Mouse (Mus musculus) CH12.LX (cell line): ENCODE measurements around the gene Nufip1.

Source experiments
- BHLHE40 ChIP-seq: IDR thresholded peaks from 2 replicates; pipeline ENCODE4 v1.6.1; 2011; ENCODE audit warnings: mild to moderate bottlenecking, low read depth, low read length, improper control_type of control experiment
- CHD1 ChIP-seq: IDR thresholded peaks from 2 replicates; pipeline ENCODE4 v1.6.1; 2012; ENCODE audit warnings: low read depth, low read length, improper control_type of control experiment, inconsistent platforms
- CTCF ChIP-seq, 2 experiments: IDR thresholded peaks in 1 of 2; conservative IDR thresholded peaks in 1 of 2; 2 replicates each; pipeline ENCODE4 v1.5.1; 2011 to 2012; ENCODE audit warnings: low read depth in 2 of 2, low read length in 2 of 2, improper control_type of control experiment in 1 of 2, inconsistent platforms in 1 of 2, mild to moderate bottlenecking in 1 of 2, moderate library complexity in 1 of 2
- EP300 ChIP-seq: IDR thresholded peaks from 2 replicates; pipeline ENCODE4 v1.6.1; 2011; ENCODE audit warnings: low read length, improper control_type of control experiment
- GABPA ChIP-seq: IDR thresholded peaks from 2 replicates; pipeline ENCODE4 v1.6.1; 2012; ENCODE audit warnings: low read depth, low read length, improper control_type of control experiment, inconsistent platforms; ENCODE audit not compliant: insufficient replicate concordance
- KAT2A ChIP-seq: IDR thresholded peaks from 2 replicates; pipeline ENCODE4 v1.6.1; 2012; ENCODE audit warnings: low read length, improper control_type of control experiment, inconsistent platforms; ENCODE audit not compliant: insufficient replicate concordance
- MAFK ChIP-seq: IDR thresholded peaks from 2 replicates; pipeline ENCODE4 v1.6.1; 2011; ENCODE audit warnings: low read length, improper control_type of control experiment; ENCODE audit not compliant: insufficient replicate concordance
- MAX ChIP-seq: IDR thresholded peaks from 2 replicates; pipeline ENCODE4 v1.6.1; 2011; ENCODE audit warnings: low read length, improper control_type of control experiment
- MXI1 ChIP-seq: IDR thresholded peaks from 2 replicates; pipeline ENCODE4 v1.6.1; 2011; ENCODE audit warnings: mild to moderate bottlenecking, low read depth, low read length, improper control_type of control experiment
- POLR2A ChIP-seq: IDR thresholded peaks from 2 replicates; pipeline ENCODE4 v1.6.1; 2011; ENCODE audit warnings: low read depth, mild to moderate bottlenecking, improper control_type of control experiment, low read length
- TBP ChIP-seq: conservative IDR thresholded peaks from 2 replicates; pipeline ENCODE4 v1.6.1; 2011; ENCODE audit warnings: low read depth, low read length, improper control_type of control experiment
- UBTF ChIP-seq: IDR thresholded peaks from 2 replicates; pipeline ENCODE4 v1.6.1; 2012; ENCODE audit warnings: low read depth, mild to moderate bottlenecking, inconsistent platforms, low read length, improper control_type of control experiment, moderate library complexity
- ZMIZ1 ChIP-seq: IDR thresholded peaks from 2 replicates; pipeline ENCODE4 v1.6.1; 2012; ENCODE audit warnings: low read depth, mild to moderate bottlenecking, inconsistent platforms, low read length, improper control_type of control experiment

DNA sequence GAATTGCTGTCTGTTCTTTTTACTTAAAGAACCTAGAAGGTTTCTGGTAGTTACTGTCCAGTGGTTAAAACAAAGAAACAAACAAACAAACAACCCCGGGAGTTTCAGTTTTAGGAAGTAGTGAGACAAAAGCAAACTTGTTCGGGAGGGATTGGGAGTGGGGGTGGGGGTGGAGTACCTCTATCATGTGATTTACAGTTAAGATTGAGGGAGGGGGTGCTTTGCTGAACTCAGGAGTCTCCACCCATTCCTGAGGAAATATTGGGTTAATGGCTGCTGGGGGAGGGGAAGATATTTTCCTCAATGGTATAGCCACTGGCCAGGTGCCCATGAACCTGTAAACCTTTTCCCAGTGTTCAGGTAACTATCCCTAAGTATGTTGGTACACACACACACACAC lies 40.3 kb downstream of the Nufip1 start:
- TF ChIP-seq MAX (no peak), EP300 (no peak), KAT2A (no peak), ZMIZ1 (no peak), POLR2A (no peak), MXI1 (no peak), BHLHE40 (no peak), TBP (no peak), UBTF (no peak), CHD1 (no peak), CTCF (conservative IDR thresholded peaks at IDR 0.05 in 1 of 2, IDR thresholded peaks at IDR 0.05 in 1 of 2; ENCODE audit: low read depth in 2 of 2, low read length in 2 of 2) (no peak), GABPA (no peak), MAFK (no peak)
